Mouse (Mus musculus) hindbrain, embryonic 13.5 days (tissue): ENCODE data around the gene Plac8. TPM values are rescaled to one million over a fixed set of nuclear protein-coding genes. Genes with fewer than 3 reads are reported as not detected.

Experiments
- ATAC-seq: fragments of 200-750 bp; cut with Nextera tagmentation; 2 replicates; pipeline ENCODE4 v1.8.0; 2017; ENCODE audit warnings: moderate TSS enrichment; ENCODE audit not compliant: low FRiP score
- H3K27ac ChIP-seq: fragments of 300-500 bp; sonication (generic); 2 replicates; pipeline ENCODE4 v1.5.1; 2015; ENCODE audit warnings: inconsistent platforms, mild to moderate bottlenecking, moderate library complexity
- H3K27me3 ChIP-seq: fragments of 300-500 bp; sonication (generic); 2 replicates; pipeline ENCODE4 v1.6.1; 2015; ENCODE audit warnings: mild to moderate bottlenecking, inconsistent platforms
- H3K36me3 ChIP-seq: fragments of 300-500 bp; sonication (generic); 2 replicates; pipeline ENCODE4 v1.6.1; 2015; ENCODE audit warnings: mild to moderate bottlenecking, inconsistent platforms
- H3K4me1 ChIP-seq: fragments of 300-500 bp; sonication (generic); replicated peaks from 2 replicates; pipeline ENCODE4 v1.6.1; 2015; ENCODE audit warnings: inconsistent platforms
- H3K4me2 ChIP-seq: fragments of 300-500 bp; sonication (generic); 2 replicates; pipeline ENCODE4 v1.6.1; 2015; ENCODE audit warnings: inconsistent platforms, mild to moderate bottlenecking, moderate library complexity
- H3K4me3 ChIP-seq: fragments of 300-500 bp; sonication (generic); 2 replicates; pipeline ENCODE4 v1.5.1; 2015; ENCODE audit warnings: mild to moderate bottlenecking, inconsistent platforms
- H3K9ac ChIP-seq: fragments of 300-500 bp; sonication (generic); 2 replicates; pipeline ENCODE4 v1.6.1; 2015; ENCODE audit warnings: mild to moderate bottlenecking, inconsistent platforms
- H3K9me3 ChIP-seq: fragments of 300-500 bp; sonication (generic); 2 replicates; pipeline ENCODE4 v1.6.1; 2016; ENCODE audit warnings: inconsistent platforms
- WGBS: fragments of 180-500 bp; shearing (Covaris S2); methylation state at CpG from one replicate; pipeline ENCODE4 v1.1.7; 2015; 5-methylcytosine and 5-hydroxymethylcytosine counted together
- polyA plus RNA-seq: library from polyadenylated mRNA; unstranded; fragments of >200 nt; fragmentation: Nextera tagmentation; extraction: Ambion mirVana; gene quantifications from 2 replicates; pipeline ENCODE4 v1.2.1, GENCODE M21; 2015

Gene Plac8
- polyA plus RNA-seq, 1 experiment from 2014 or later = 0.93 TPM

DNA sequence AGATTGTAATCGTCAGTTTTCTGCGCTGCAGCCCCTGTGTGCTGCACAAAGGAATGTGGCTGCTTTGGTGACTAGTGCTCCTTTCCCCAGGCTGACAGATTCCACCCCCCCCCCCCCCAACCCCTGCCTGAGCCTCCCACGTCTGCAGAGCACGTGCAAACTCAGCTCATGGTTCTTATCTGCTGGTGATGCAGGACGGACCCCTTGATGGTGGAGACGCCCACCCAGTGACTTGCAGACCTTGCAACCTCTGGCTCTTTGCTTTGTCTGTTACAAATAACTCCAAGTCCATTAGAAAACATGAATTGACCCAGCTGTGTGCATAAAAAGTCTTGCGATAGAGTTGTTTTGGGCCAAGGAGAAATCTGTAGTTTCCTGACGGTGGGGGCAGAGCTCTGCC is 1.3 kb downstream of the Plac8 start:
- WGBS = 33% methylated on average over 8 of the region's 8 CpGs
- no peak overlapping the region for H3K27ac ChIP-seq
- no peak overlapping the region for H3K9ac ChIP-seq
- no peak for ATAC-seq
- H3K4me2 ChIP-seq = no peak overlapping the region
- H3K4me3 ChIP-seq = no peak overlapping the region
- no peaks in the 10 kb centered on the region for H3K9me3 ChIP-seq
- H3K4me1 ChIP-seq = no peaks in the 10 kb centered on the region
- no peaks in the 10 kb centered on the region for H3K36me3 ChIP-seq
- H3K27me3 ChIP-seq = no peaks in the 10 kb centered on the region

DNA sequence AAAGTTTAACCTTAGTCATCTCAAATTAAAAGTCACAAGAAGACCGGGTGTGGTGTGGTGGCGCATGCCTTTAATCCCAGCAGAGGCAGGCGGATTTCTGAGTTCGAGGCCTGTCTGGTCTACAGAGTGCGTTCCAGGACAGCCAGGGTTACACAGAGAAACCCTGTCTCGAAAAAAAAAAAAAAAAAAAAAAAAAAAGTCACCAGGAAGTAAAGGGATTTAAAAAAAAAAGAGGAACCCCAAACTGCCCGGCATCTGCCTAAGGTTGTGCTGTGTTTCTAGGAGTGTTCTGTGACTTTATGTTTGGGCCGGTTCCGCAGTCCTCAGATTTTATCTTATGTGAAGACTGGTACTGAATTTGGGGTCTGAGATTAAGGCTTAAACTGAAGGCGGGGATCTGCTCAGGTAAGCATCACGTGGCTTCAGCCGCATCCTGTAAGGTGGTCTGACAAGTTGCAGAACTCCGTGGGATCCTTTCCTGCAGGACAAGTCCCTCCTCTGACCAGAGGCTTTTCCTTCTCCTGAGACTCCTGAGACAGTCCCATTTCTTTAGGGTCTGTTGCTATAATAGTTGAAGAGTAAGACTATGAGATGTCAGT is 1.9 kb downstream of the Plac8 start:
- Histone ChIP-seq H3K4me2 (no peak overlapping the region), H3K36me3 (no peaks in the 10 kb centered on the region), H3K9ac (no peak overlapping the region), H3K4me1 (no peaks in the 10 kb centered on the region), H3K27me3 (no peaks in the 10 kb centered on the region), H3K27ac (no peak overlapping the region), H3K9me3 (no peaks in the 10 kb centered on the region), H3K4me3 (no peak overlapping the region)
- 79% methylated on average over 13 of the region's 13 CpGs for WGBS
- ATAC-seq = no peak

DNA sequence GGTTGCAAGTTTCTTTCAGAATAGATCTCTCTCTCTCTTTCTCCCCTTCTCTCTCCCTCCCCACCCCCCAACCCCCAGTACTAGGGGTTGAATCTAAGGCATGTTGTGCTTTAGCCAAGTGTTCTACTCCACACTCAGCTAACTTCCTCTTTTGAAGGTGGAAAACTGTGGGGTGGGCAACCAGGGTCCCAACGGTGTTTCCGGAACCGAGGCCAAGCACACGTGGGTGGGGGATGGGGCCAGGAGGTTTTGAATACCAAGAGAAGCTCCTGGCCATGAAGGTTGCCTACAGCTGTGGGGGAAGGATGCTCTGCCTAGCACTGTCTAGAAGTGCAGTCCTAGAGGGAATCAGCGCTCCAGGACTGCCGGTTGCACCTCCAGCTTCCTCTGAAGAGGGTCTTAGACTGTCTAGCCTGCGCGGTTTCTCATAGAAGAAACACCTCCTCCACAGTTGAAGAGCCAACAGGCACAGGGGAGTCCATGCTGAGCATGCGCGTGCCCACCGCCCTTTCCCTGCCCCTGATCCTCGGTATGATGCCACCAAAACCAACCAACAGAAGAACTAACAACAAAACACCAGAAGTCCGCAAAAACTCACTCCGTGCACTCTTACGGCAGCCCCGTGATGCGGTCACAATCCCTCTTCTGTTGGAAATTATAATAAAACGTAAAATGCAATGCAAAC is 2.7 kb downstream of the Plac8 start:
- no peak overlapping the region for H3K9ac ChIP-seq
- no peaks in the 10 kb centered on the region for H3K27me3 ChIP-seq
- H3K36me3 ChIP-seq = no peaks in the 10 kb centered on the region
- 76% methylated on average over 18 of the region's 18 CpGs for WGBS
- no peak for ATAC-seq
- no peak overlapping the region for H3K27ac ChIP-seq
- no peak overlapping the region for H3K4me2 ChIP-seq
- H3K4me3 ChIP-seq = no peak overlapping the region
- H3K4me1 ChIP-seq = no peaks in the 10 kb centered on the region
- H3K9me3 ChIP-seq = no peaks in the 10 kb centered on the region

DNA sequence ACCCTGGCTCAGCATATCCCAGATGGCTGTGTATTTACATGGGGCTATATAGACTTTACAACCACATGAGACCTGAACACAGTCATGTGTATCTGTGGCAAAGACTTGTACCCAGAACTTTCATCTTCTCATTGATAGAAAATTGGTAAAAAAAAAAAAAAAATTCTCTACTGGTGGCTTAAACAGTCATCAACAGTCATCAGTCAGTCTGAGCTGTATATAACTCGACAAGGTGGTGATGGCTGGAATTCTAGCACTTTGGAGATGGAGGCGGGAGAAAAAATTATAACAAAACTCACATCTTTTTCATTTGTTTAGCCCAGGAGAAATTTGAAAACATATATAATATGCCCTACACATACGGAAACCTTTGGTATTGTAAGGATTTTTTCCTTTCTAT is 3.2 kb downstream of the Plac8 start:
- no peak overlapping the region for H3K27ac ChIP-seq
- no peak for ATAC-seq
- no peaks in the 10 kb centered on the region for H3K4me1 ChIP-seq
- H3K9me3 ChIP-seq = no peaks in the 10 kb centered on the region
- H3K4me2 ChIP-seq = no peak overlapping the region
- no peaks in the 10 kb centered on the region for H3K36me3 ChIP-seq
- H3K4me3 ChIP-seq = no peak overlapping the region
- 91% methylated on average over 3 of the region's 3 CpGs for WGBS
- H3K27me3 ChIP-seq = no peaks in the 10 kb centered on the region
- no peak overlapping the region for H3K9ac ChIP-seq

DNA sequence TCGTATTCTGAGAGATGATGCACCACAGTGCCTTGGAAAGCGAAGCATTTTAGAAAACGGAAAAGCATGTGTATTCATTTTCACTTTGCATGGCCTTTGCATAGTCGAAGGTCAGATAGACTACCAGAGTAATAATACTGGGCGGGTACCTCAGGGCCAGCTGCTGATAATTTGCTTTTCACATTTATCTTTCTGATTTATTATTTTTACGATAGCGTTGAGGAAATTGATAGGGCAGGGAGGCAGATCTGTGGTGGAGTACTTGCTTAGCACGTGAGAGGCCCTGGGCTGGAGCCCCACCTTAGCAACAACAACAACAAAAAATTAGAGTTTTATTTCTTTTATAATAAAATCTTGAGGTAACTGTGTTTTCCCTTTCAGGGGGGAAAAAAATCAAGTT is 3.9 kb downstream of the Plac8 start:
- H3K9me3 ChIP-seq = no peaks in the 10 kb centered on the region
- H3K36me3 ChIP-seq = no peaks in the 10 kb centered on the region
- H3K27me3 ChIP-seq = no peaks in the 10 kb centered on the region
- H3K4me2 ChIP-seq = no peak overlapping the region
- H3K9ac ChIP-seq = no peak overlapping the region
- no peak for ATAC-seq
- no peak overlapping the region for H3K27ac ChIP-seq
- H3K4me3 ChIP-seq = no peak overlapping the region
- H3K4me1 ChIP-seq = no peaks in the 10 kb centered on the region
- 88% methylated on average over 8 of the region's 8 CpGs for WGBS

DNA sequence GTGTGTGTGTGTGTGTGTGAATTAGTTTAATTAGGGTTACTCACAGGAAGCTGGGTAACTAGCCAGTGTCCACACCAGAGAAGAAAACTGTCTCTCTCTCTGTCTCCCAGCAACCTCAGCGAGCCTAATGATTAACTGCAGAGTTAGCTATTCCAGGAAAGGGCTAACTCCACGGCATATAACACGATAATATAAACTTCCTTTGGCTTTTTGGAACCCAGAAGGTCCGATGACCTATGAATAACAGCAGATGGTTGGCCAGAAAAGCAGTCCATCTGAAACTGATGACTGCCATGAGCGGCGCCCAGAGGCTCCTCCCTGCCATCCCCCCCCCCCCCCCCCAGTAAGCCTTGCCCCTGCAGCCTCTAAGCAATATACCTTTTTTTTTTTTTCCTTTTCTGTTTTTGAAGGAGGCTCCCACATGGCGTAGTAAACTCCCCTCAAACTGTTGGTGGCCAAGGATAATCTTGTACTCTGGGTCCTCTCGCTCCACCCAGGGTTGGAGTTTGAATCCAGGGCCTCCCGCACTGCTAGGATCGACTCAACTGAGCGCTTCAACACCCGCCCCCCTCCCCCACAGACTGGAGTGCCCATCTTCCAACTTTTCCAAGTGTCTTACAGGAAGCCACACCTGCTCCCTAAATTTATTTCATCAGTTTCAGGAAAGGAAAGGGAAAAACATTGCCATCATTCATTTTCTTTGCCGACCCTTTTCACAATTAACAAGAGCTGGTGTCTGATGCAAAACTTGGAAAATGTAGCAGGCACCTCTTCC is 4.6 kb downstream of the Plac8 start:
- Histone ChIP-seq H3K9me3 (no peaks in the 10 kb centered on the region), H3K9ac (no peak overlapping the region), H3K27ac (no peak overlapping the region), H3K36me3 (no peaks in the 10 kb centered on the region), H3K4me2 (no peak overlapping the region), H3K4me3 (no peak overlapping the region), H3K4me1 (no peaks in the 10 kb centered on the region), H3K27me3 (no peaks in the 10 kb centered on the region)
- no peak for ATAC-seq
- 83% methylated on average over 13 of the region's 13 CpGs for WGBS

DNA sequence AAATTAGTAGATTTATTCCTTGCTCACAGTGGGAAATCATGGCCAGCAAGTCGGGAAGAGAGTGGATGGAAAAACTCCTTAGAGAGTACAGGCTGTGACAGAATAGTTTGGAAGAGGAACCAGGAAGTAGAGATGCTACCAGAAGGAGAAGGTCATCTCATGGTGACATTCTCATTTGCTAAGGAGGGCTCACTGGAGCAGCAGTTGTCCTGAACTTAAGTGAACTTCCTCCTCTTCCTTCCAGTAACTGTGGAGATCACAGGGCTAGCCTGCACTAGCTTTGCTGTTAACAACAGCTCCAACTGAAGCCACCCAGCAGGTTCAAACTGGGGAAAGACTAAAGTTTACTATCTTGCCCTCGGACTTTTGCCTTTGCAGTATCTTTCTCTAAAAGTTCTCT is 5.2 kb downstream of the Plac8 start:
- H3K4me2 ChIP-seq = no peak overlapping the region
- no peak for ATAC-seq
- WGBS = 80% methylated on average over 2 of the region's 2 CpGs
- no peaks in the 10 kb centered on the region for H3K36me3 ChIP-seq
- H3K27ac ChIP-seq = no peak overlapping the region
- H3K9me3 ChIP-seq = no peaks in the 10 kb centered on the region
- no peak overlapping the region for H3K9ac ChIP-seq
- no peak overlapping the region for H3K4me3 ChIP-seq
- H3K4me1 ChIP-seq = no peaks in the 10 kb centered on the region
- no peaks in the 10 kb centered on the region for H3K27me3 ChIP-seq

DNA sequence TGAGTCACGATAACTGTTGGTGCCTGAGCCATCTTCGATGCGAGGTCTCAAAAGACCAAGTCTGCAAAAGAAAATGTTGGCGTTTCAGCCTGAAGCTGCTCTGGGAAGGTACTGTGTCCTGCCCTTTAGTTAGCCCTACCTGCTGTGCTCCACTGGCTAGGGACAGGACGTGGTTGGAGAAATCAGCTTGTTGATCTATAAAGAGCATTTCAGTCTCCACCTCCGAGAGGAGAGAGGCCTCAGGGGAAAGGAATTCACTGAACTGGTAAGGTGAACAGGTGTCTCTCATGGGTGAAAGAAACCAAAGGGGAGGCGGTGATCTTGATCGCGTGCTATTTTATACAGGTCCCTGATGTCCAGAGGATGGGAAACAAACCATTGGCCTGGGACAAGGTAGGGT is 9.3 kb downstream of the Plac8 start:
- no peaks in the 10 kb centered on the region for H3K27me3 ChIP-seq
- H3K4me3 ChIP-seq = no peak overlapping the region
- H3K4me2 ChIP-seq = no peak overlapping the region
- no peak for ATAC-seq
- no peaks in the 10 kb centered on the region for H3K36me3 ChIP-seq
- H3K4me1 ChIP-seq = no peaks in the 10 kb centered on the region
- WGBS = 87% methylated on average over 9 of the region's 9 CpGs
- no peak overlapping the region for H3K9ac ChIP-seq
- no peaks in the 10 kb centered on the region for H3K9me3 ChIP-seq
- H3K27ac ChIP-seq = no peak overlapping the region

DNA sequence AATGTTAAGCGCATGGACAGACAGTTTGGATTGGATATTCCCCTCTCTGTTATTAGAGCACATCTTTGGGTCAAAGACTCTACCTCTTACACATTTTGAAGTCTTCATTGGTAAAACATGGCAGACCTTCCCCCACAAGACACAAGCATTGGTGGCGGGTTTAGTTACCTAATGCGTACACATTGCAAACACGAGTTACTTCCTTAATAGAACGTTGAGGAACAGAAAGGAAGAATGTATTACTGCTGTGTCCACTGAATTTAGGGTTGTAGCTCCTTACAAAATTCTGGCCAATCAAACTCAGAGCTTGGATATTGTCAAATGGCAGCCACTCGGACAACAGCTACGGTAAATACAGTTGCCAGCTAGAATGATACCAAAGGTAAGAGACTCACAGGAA is 12.7 kb downstream of the Plac8 start:
- no peak overlapping the region for H3K4me2 ChIP-seq
- ATAC-seq = no peak
- 92% methylated on average over 7 of the region's 7 CpGs for WGBS
- no peaks in the 10 kb centered on the region for H3K36me3 ChIP-seq
- no peak overlapping the region for H3K9ac ChIP-seq
- no peak overlapping the region for H3K27ac ChIP-seq
- H3K9me3 ChIP-seq = no peaks in the 10 kb centered on the region
- no peaks in the 10 kb centered on the region for H3K4me1 ChIP-seq
- H3K27me3 ChIP-seq = no peaks in the 10 kb centered on the region
- no peak overlapping the region for H3K4me3 ChIP-seq

DNA sequence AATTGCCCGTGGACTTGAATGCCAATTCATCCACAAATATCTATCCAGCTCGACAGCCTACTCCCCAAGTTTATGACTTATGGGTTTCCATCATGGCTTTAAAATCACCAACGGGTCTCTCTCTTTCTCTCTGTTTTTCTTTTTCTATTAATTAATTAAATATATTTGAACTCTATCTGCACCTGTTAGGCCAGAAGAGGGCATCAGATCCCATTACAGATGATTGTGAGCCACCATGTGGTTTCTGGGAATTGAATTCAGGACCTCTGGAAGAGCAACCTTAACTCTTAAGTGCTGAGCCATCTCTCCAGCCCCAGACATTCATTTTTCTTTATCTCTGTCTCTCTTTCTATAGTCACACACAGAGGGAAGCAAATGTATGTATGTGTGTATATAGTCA is 13.3 kb downstream of the Plac8 start:
- ATAC-seq = no peak
- no peak overlapping the region for H3K27ac ChIP-seq
- no peaks in the 10 kb centered on the region for H3K9me3 ChIP-seq
- no peak overlapping the region for H3K9ac ChIP-seq
- no peak overlapping the region for H3K4me2 ChIP-seq
- no peaks in the 10 kb centered on the region for H3K36me3 ChIP-seq
- no peaks in the 10 kb centered on the region for H3K4me1 ChIP-seq
- WGBS = 86% methylated on average over 3 of the region's 3 CpGs
- no peaks in the 10 kb centered on the region for H3K27me3 ChIP-seq
- no peak overlapping the region for H3K4me3 ChIP-seq

DNA sequence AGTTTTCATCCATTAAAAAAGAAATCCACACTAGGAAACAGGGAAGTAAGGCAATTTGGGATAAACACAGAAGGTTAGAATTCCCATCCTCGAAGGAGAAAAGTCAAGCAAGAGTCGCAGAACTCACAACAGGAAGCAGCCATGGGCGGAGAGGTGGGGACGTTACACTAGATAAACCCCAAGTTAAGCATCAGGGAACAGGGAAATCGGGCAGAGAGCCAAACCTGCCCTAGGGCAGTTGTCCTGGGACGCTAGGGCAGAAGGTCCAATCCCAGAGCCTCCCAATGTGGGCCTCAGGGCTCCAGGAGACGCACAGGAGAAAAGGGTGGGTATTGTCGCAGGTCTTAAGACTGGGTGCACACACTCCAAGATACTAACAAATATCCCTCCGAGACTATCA is 14.5 kb downstream of the Plac8 start:
- no peak overlapping the region for H3K4me2 ChIP-seq
- WGBS = 83% methylated on average over 9 of the region's 9 CpGs
- no peak overlapping the region for H3K27ac ChIP-seq
- no peaks in the 10 kb centered on the region for H3K27me3 ChIP-seq
- H3K36me3 ChIP-seq = no peaks in the 10 kb centered on the region
- no peak overlapping the region for H3K4me3 ChIP-seq
- no peaks in the 10 kb centered on the region for H3K9me3 ChIP-seq
- no peak for ATAC-seq
- no peak overlapping the region for H3K9ac ChIP-seq
- H3K4me1 ChIP-seq = no peaks in the 10 kb centered on the region

DNA sequence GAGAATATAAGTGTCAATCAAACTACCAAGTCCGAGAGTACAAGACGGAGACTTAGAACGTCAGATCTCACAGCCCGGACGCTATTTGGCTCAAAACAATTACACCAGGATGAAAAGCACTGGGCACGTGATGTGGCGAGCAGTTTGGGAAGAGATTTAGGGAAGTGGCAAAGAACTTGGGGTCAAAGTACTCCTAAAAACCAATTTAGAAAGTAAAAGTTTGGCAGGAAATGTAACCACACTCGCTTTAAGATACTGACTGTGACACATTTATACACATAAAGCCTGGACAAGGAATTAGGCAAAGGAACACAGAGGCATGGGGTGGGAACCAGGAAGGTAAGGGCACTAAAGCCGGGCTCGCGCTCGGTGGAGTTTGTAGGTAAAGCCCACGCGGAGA is 15.0 kb downstream of the Plac8 start:
- Histone ChIP-seq H3K9ac (no peak overlapping the region), H3K4me3 (no peak overlapping the region)

DNA sequence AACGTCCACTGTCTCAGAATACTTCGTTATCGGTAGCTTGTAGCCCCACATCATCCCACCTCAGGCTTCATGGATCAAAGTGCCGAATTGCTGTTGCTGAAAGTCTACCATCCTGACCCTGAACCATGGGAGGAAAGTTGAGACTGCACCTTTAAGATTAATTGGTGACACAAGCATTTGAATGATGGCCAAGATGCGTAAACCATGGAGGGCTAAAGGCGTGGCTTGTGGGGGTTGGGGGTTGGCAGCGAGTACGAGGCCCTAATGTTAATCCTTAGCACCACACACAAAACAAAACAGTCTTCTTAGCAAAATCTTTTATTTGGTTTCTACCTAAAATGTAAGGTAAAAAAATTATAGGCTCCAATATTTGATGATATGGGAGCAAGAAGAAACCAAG is 18.6 kb downstream of the Plac8 start:
- no peak overlapping the region for H3K4me3 ChIP-seq
- H3K27me3 ChIP-seq = no peaks in the 10 kb centered on the region
- 80% methylated on average over 8 of the region's 8 CpGs for WGBS
- H3K27ac ChIP-seq = no peak overlapping the region
- no peak for ATAC-seq
- no peak overlapping the region for H3K9ac ChIP-seq
- no peaks in the 10 kb centered on the region for H3K4me1 ChIP-seq
- peaks cover 17% of the 10 kb centered on the region for H3K36me3 ChIP-seq
- no peak overlapping the region for H3K4me2 ChIP-seq
- no peaks in the 10 kb centered on the region for H3K9me3 ChIP-seq

More for the DNA sequence above, 15.0 kb downstream of the Plac8 start:
- no peak overlapping the region for H3K4me2 ChIP-seq
- H3K36me3 ChIP-seq = no peaks in the 10 kb centered on the region
- WGBS = 88% methylated on average over 14 of the region's 14 CpGs
- no peak for ATAC-seq
- H3K4me1 ChIP-seq = no peaks in the 10 kb centered on the region
- H3K27ac ChIP-seq = no peak overlapping the region
- H3K9me3 ChIP-seq = no peaks in the 10 kb centered on the region
- no peaks in the 10 kb centered on the region for H3K27me3 ChIP-seq
